Mouse (Mus musculus) thymus, adult 2 months (tissue): ENCODE measurements around the gene Rims1.

Experiments used
- CTCF ChIP-seq: fragments of 200-500 bp; IDR thresholded peaks from 2 replicates; pipeline ENCODE4 v1.5.1; 2012; ENCODE audit warnings: mild to moderate bottlenecking, control low read depth, low read length, moderate library complexity, borderline replicate concordance; ENCODE audit not compliant: control insufficient read depth, poor library complexity, insufficient read depth; ENCODE audit errors: extremely low read depth
- POLR2A ChIP-seq: fragments of 200-500 bp; IDR thresholded peaks from 2 replicates; pipeline ENCODE4 v1.6.1; 2012; ENCODE audit warnings: mild to moderate bottlenecking, low read length, control low read depth, moderate library complexity; ENCODE audit not compliant: control insufficient read depth, poor library complexity, insufficient read depth; ENCODE audit errors: extremely low read depth

- TF ChIP-seq CTCF = no peak
- TF ChIP-seq POLR2A = no peak
These were observed 173.2 kb downstream of the Rims1 start for GRCm38 (mm10) chr1:22632551-22632950.
